Mouse (Mus musculus): Measurements from ENCODE around the gene Dcaf12. TPM values are rescaled to one million over a fixed set of nuclear protein-coding genes. Genes with fewer than 3 reads are reported as not detected.
A peak's percentile ranks its signal among the peaks of the same experiment; 100 is the strongest.

The Dcaf12 gene
- polyA plus RNA-seq (2015; fragmentation: Nextera tagmentation; extraction: Ambion mirVana), result 80.1 and 81.0 TPM in 2 replicates

DNA sequence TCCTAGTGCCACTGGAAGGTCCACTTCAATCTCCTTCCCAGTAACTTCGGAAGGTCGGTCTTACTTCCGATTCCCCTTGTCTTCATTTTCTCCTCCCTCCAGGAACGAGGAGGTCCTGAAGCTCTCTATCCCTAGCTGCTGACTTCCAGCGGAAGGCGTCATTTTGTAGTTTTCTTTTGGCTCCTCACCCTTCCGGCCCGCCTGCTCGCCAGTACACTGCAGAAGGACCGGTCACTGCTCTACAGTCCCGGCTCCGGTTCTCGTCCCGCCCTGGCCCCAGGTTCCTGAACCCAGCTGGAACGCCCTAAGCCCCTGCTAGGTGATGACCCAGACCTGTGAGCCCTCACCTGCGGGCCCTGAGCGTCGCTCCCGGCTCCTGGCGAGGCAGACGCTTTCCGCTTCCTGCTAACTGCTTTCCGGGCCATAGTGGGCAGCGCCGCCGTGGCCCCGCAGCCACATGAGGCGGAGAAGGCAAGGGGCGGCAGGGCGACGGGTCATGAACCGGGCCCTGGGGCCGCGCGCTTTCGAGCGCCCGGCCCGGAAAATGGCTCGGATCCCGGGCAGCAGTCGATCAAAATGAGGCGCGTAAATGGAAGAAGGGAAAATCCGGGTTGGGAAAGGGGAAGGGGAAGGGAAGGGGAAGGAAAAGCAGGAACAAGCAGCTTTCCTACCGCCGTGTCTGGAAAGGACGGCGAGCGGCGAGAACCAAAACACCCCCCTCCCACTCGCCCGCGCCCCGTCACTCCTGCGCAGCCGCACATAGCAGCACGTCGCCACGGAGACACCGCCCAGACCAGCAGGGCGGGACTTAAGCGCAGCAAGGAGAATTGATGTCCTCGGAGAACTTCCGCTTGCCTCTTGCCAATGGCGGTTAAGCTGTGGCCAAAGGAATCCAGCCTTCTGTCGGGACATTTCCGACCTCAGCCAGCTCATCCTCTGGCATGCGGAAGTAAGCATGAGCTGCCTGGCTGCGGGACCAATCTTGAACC lies at the start of gene Dcaf12:
Dcaf12 (minus strand) TSS at position 749 of the 989 bp plus-strand sequence.
- H3K9me3 ChIP-seq, result no peaks in the 10 kb centered on the region
- WGBS, result under 1% methylated on average over 70 of the region's 70 CpGs
- H3K4me3 ChIP-seq (replicated peaks), result peak within 1 kb of the TSS; percentile 100
- peak; percentile 98 for ATAC-seq
- peak within 1 kb of the TSS; percentile 85 for H3K4me2 ChIP-seq (replicated peaks)
- H3K27ac ChIP-seq, result peak within 1 kb of the TSS; percentile 93
- H3K27me3 ChIP-seq, result no peaks in the 10 kb centered on the region
- H3K9ac ChIP-seq (replicated peaks), result peak within 1 kb of the TSS; percentile 98
- peaks cover 27% of the 10 kb centered on the region for H3K36me3 ChIP-seq
- H3K4me1 ChIP-seq (replicated peaks), result peaks cover 29% of the 10 kb centered on the region

DNA sequence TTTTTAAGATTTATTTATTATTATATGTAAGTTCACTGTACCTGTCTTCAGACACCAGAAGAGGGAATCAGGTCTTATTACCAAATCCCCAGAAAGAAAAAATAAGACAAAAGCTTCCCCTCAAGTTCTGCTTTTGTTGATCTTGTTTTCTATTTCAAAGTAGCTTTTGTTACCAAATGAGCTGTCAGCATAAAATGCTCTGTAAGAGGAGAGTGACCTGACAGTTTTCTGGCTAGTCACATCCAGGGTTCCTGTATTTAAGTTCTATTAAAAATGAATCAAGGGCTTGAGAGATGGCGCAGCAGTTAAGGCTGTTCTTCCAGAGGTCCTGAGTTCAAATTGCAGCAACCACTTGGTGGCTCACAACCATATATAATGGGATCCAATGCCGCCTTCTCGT lies 46.4 kb upstream of the Dcaf12 start:
- H3K9ac ChIP-seq (replicated peaks), result no peak overlapping the region
- no peak overlapping the region for H3K4me3 ChIP-seq (replicated peaks)
- H3K36me3 ChIP-seq, result peaks cover 2% of the 10 kb centered on the region; the same call in 1 of the 2 replicates
- ATAC-seq, result no peak
- H3K9me3 ChIP-seq, result no peaks in the 10 kb centered on the region
- H3K4me1 ChIP-seq (replicated peaks), result 0 out of 2 replicates have a peak, but pooled peaks cover 4% of the 10 kb centered on the region
- no peak overlapping the region for H3K4me2 ChIP-seq (replicated peaks)
- no peaks in the 10 kb centered on the region for H3K27me3 ChIP-seq
- H3K27ac ChIP-seq, result no peak overlapping the region
- 97% methylated on average over 3 of the region's 3 CpGs for WGBS

DNA sequence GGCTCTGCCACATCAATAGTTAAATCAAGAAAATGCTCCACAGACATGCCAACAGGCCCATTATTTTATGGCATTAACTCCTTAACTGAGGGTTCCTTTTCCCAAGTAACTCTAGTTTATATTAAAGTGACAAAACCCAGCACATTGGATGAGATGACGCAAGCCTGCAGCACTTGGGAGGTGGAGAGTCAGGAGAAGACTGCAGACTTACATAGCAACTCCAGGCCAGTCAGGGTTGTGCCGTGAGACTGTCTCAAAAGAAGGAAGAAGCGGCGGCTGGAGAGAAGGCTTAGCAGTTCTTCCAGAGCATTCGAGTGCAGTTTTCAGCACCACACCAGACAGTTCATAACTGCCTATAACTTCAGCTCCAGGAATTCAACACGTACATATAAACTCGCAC lies 44.7 kb upstream of the Dcaf12 start:
- WGBS, result 95% methylated on average over 7 of the region's 7 CpGs
- Histone ChIP-seq H3K4me3 (replicated peaks) (no peak overlapping the region), H3K4me2 (replicated peaks) (no peak overlapping the region), H3K4me1 (replicated peaks) (0 out of 2 replicates have a peak, but pooled peaks cover 4% of the 10 kb centered on the region), H3K27me3 (no peaks in the 10 kb centered on the region), H3K36me3 (peaks cover 8% of the 10 kb centered on the region; the same call in 1 of the 2 replicates), H3K9me3 (no peaks in the 10 kb centered on the region), H3K9ac (replicated peaks) (no peak overlapping the region), H3K27ac (no peak overlapping the region)
- ATAC-seq, result no peak

DNA sequence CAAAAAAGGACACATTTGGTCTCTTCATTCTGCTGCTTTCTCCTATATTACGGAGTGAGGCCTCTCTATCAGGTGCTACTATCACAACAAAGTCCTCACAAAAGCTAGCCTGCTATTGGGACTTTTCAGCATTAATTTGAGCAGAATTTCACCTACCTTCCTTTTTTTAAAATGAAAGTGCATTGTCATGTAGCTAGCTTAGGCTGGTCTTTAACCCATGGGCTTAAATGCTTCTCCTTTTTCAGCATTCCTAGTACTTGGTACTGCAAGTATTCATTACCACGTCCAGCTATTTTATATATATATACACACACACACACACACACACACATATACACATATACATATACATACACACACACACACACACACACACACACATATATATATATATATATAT lies 44.0 kb upstream of the Dcaf12 start:
- peaks cover 8% of the 10 kb centered on the region; the same call in 1 of the 2 replicates for H3K36me3 ChIP-seq
- no peaks in the 10 kb centered on the region for H3K9me3 ChIP-seq
- H3K4me1 ChIP-seq (replicated peaks), result 0 out of 2 replicates have a peak, but pooled peaks cover 4% of the 10 kb centered on the region
- no peaks in the 10 kb centered on the region for H3K27me3 ChIP-seq
- no peak overlapping the region for H3K9ac ChIP-seq (replicated peaks)
- H3K4me2 ChIP-seq (replicated peaks), result no peak overlapping the region
- WGBS, result 87% methylated on average over 2 of the region's 2 CpGs
- no peak for ATAC-seq
- no peak overlapping the region for H3K4me3 ChIP-seq (replicated peaks)
- no peak overlapping the region for H3K27ac ChIP-seq

DNA sequence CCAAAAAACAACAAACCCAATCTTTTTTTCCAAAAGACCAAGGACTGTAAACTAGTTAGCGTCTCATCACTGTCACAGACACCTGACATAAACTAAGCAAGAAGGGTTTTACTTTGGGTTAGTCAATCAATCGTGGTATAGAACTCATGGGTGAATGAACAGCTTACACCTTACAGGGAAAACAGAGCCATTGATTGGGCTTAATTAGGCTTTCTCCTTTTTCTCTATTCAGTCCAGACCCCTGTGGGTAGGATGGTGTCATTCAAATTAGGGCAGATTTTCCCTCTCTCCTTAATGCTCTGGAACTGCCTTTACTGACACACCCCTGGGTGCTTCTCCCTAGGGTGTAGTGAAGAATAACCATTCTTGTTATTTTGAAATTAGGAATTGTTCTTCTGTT lies 42.5 kb upstream of the Dcaf12 start:
- no peak overlapping the region for H3K4me3 ChIP-seq (replicated peaks)
- no peak overlapping the region for H3K9ac ChIP-seq (replicated peaks)
- 39% methylated on average over 2 of the region's 2 CpGs for WGBS
- H3K36me3 ChIP-seq, result peaks cover 16% of the 10 kb centered on the region
- H3K4me1 ChIP-seq (replicated peaks), result 0 out of 2 replicates have a peak, but pooled peaks cover 4% of the 10 kb centered on the region
- H3K27me3 ChIP-seq, result no peaks in the 10 kb centered on the region
- no peak overlapping the region for H3K4me2 ChIP-seq (replicated peaks)
- H3K27ac ChIP-seq, result no peak overlapping the region
- no peak for ATAC-seq
- H3K9me3 ChIP-seq, result no peaks in the 10 kb centered on the region

DNA sequence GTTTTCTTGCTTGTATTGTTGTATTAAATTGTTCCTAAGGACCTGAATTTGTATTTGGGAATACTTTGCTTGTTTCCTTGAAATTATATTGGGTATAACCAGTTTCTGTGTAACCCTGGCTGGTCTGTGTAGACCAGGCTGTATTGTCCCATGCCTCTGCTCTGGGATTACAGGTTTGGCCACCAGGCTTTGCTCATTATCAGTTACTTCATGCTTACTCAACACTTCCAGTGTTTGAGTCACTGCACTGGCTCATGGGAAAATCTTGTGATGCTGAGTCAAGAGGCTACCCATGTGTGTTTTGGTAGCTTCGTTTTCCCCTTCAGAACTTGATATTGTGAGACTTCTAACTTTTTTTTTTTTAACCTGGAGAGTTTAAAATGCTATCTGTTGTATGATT lies 38.6 kb upstream of the Dcaf12 start:
- no peak for ATAC-seq
- peaks cover 17% of the 10 kb centered on the region for H3K36me3 ChIP-seq
- peaks cover 12% of the 10 kb centered on the region for H3K4me1 ChIP-seq (replicated peaks)
- H3K4me3 ChIP-seq (replicated peaks), result no peak overlapping the region
- H3K4me2 ChIP-seq (replicated peaks), result no peak overlapping the region
- no peak overlapping the region for H3K9ac ChIP-seq (replicated peaks)
- 95% methylated on average over 1 of the region's 1 CpGs for WGBS
- no peak overlapping the region for H3K27ac ChIP-seq
- no peaks in the 10 kb centered on the region for H3K9me3 ChIP-seq
- H3K27me3 ChIP-seq, result no peaks in the 10 kb centered on the region

DNA sequence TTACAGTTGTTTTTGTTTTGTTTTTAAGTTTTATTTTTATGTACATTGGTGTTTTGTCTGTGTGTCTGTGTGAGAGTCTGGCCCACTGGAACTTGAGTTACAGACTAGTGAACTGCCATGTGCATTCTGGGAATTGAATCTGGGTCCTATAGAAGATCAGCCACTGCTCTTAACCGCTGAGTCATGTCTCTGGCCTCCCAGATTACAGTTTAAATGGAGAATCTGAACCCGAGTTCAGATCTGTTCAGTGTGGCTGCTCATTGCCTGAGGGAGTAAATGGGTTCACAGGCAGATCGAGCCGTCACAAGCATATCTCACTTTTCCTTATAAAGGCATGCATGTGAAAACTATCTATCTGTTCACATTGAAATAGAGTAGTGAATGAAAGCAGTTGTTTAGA lies 38.1 kb upstream of the Dcaf12 start:
- H3K9ac ChIP-seq (replicated peaks), result no peak overlapping the region
- peaks cover 17% of the 10 kb centered on the region for H3K36me3 ChIP-seq
- H3K4me1 ChIP-seq (replicated peaks), result peaks cover 17% of the 10 kb centered on the region
- H3K27me3 ChIP-seq, result no peaks in the 10 kb centered on the region
- H3K9me3 ChIP-seq, result no peaks in the 10 kb centered on the region
- H3K4me3 ChIP-seq (replicated peaks), result no peak overlapping the region
- H3K27ac ChIP-seq, result no peak overlapping the region
- WGBS, result 97% methylated on average over 4 of the region's 4 CpGs
- H3K4me2 ChIP-seq (replicated peaks), result no peak overlapping the region
- no peak for ATAC-seq

DNA sequence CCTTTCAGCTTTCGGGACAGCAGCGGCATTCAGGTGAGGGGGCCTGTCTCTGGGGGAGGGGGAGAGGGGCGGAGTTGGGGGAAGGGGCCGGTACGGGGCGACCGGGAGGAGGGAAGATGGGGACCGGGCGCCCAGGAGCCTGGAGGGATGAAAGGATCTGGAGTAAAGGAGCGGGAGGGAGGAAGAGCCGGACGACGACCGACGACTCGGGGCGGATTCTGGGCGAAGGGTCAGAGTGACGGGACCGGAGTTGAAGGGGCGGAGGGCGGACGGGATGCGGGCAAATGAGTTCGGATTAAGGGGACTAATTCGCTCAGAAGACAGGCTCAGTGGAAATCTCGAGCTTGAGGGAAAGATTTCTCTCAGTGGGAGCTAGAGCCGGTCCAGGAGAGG lies 34.5 kb upstream of the Dcaf12 start:
- peaks cover 14% of the 10 kb centered on the region for H3K4me1 ChIP-seq (replicated peaks)
- no peaks in the 10 kb centered on the region for H3K9me3 ChIP-seq
- H3K4me2 ChIP-seq (replicated peaks), result peak overlapping the region; percentile 70
- H3K27me3 ChIP-seq, result no peaks in the 10 kb centered on the region
- ATAC-seq, result no peak
- H3K27ac ChIP-seq, result peak overlapping the region; percentile 96
- WGBS, result under 1% methylated on average over 28 of the region's 28 CpGs
- peak overlapping the region; percentile 88 for H3K9ac ChIP-seq (replicated peaks)
- H3K36me3 ChIP-seq, result peaks cover 11% of the 10 kb centered on the region
- peak overlapping the region; percentile 72 for H3K4me3 ChIP-seq (replicated peaks)

DNA sequence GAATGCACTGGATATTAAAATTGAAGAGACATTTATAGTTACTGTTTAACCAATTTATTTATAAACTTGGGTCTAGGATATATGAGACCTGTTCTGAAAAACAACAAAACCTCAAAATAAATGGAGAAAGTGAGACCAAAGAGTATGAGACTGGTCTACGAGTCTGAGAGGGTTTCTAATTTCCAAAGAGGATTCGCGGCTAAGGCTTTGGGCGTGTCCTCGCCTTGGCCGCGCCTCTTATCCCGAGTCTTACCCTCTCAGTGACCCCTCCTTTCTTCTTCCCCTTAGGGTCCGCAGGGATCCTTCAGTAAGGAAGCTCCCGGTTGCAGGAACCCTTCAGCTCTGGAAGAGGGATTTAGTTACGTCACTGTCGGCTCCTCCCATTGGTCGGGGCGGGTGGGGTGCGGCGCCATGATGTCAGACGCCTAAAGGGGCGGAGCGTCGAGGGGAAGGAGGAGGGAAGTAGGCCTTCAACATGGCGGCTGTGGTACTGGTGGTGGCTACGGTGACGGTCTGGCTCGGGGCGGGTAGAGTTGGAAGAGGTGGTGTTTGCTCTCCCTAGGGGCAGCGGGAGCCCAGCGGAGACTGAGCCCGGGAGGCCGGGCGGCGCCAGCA lies 34.0 kb upstream of the Dcaf12 start, which contains the start of gene Ubap1:
Ubap1 (plus strand) TSS at position 413 of the 615 bp plus-strand sequence.
- H3K4me2 ChIP-seq (replicated peaks), result peak within 1 kb of the TSS; percentile 70
- ATAC-seq, result peak; percentile 97
- WGBS, result under 1% methylated on average over 31 of the region's 31 CpGs

DNA sequence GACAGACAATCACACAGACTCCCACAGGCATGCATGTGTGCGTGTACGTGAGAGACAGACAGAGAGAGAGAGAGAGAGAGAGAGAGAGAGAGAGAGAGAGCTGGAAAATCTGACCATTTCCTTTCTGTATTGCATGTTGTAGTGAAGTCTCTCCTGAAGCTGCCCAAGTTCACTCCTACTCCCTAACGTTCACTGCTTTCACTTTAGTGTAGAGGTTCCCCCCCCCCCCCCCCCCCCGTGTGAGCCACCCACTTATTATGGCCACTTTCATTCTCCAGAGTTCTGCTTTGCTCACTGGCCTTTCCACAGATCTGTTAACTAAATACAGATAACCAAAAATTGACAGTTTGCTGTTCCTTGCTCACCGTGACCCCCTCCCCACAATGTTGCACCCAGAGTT lies 33.1 kb upstream of the Dcaf12 start:
- H3K4me2 ChIP-seq (replicated peaks), result peak overlapping the region; percentile 37
- no peak overlapping the region for H3K27ac ChIP-seq
- H3K27me3 ChIP-seq, result no peaks in the 10 kb centered on the region
- 52% methylated on average over 5 of the region's 5 CpGs for WGBS
- peak overlapping the region; percentile 72 for H3K4me3 ChIP-seq (replicated peaks)
- peak overlapping the region; percentile 48 for H3K9ac ChIP-seq (replicated peaks)
- no peak for ATAC-seq
- H3K9me3 ChIP-seq, result no peaks in the 10 kb centered on the region
- H3K36me3 ChIP-seq, result peaks cover 10% of the 10 kb centered on the region
- peaks cover 14% of the 10 kb centered on the region for H3K4me1 ChIP-seq (replicated peaks)

More for the DNA sequence above, 34.0 kb upstream of the Dcaf12 start, which contains the start of gene Ubap1:
- Histone ChIP-seq H3K27ac (peak within 1 kb of the TSS; percentile 96), H3K9me3 (no peaks in the 10 kb centered on the region), H3K9ac (replicated peaks) (peak within 1 kb of the TSS; percentile 88), H3K36me3 (peaks cover 11% of the 10 kb centered on the region), H3K4me1 (replicated peaks) (peaks cover 14% of the 10 kb centered on the region), H3K27me3 (no peaks in the 10 kb centered on the region), H3K4me3 (replicated peaks) (peak within 1 kb of the TSS; percentile 72)

DNA sequence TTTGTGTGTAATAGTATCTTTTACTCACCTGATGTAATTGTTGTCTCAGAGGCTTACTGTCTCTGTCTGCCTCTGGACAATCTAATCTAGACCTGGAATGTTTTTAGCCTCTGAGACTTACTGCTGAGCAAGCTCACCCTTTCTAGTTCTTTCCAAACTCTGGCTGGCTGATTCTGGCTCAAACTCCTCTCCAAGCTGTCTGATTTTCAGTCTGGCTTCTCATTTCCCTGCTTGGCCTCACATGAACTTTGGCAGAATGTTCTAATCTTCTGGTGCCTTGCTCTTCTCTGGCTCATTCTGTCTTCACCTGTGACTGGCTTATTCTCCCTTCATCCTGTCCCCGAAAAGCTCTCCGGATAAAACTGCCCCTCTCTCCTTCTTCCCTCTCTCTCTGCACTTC lies 31.3 kb upstream of the Dcaf12 start:
- no peak for ATAC-seq
- H3K9me3 ChIP-seq, result no peaks in the 10 kb centered on the region
- H3K36me3 ChIP-seq, result no peaks in the 10 kb centered on the region
- peaks cover 14% of the 10 kb centered on the region for H3K4me1 ChIP-seq (replicated peaks)
- H3K27me3 ChIP-seq, result no peaks in the 10 kb centered on the region
- no peak overlapping the region for H3K4me3 ChIP-seq (replicated peaks)
- no peak overlapping the region for H3K9ac ChIP-seq (replicated peaks)
- no peak overlapping the region for H3K27ac ChIP-seq
- WGBS, result 68% methylated on average over 2 of the region's 2 CpGs
- H3K4me2 ChIP-seq (replicated peaks), result no peak overlapping the region
